Mouse (Mus musculus) large intestine, adult 2 months (tissue): ENCODE measurements around the gene Pip5k1b. TPM values are rescaled to one million over a fixed set of nuclear protein-coding genes. Genes with fewer than 3 reads are reported as not detected.
A peak's percentile ranks its signal among the peaks of the same experiment; 100 is the strongest.

ENCODE experiments used
- DNase-seq: peaks from one replicate; pipeline ENCODE4 v3.0.0-alpha.2; 2012; ENCODE audit warnings: low read depth, low spot score
- WGBS: fragments of 180-500 bp; shearing (Covaris S2); methylation state at CpG from one replicate; pipeline ENCODE4 v1.1.7; 2018; 5-methylcytosine and 5-hydroxymethylcytosine counted together
- polyA plus RNA-seq: library from polyadenylated mRNA; depleted of rRNA; stranded (reverse); fragments of >200 nt; gene quantifications from 2 replicates; pipeline ENCODE4 v1.2.3, GENCODE M21; 2012

The Pip5k1b gene
- polyA plus RNA-seq, 1 experiment, result 31.2 TPM

DNA sequence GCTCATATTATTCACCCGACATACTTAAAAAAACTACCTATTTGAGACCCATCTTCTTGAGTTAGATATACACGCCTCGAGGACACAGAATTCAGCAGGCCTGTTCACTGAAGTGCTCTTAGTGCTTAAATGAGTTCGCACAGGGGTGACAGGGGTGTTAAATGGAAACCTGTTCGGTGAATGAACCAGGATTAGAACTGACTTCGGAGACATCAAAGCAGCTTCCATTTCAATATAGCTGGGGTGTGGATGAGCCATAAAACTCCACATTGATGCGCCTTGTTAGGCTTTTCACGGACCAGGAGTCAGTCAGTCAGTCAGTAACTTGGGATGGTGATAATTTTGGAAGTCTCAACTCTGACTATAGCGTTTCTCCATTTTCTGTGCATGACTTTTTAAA is 34.5 kb downstream of the Pip5k1b start:
- 29% methylated on average over 9 of the region's 9 CpGs for WGBS
- DNase-seq, result no peak

DNA sequence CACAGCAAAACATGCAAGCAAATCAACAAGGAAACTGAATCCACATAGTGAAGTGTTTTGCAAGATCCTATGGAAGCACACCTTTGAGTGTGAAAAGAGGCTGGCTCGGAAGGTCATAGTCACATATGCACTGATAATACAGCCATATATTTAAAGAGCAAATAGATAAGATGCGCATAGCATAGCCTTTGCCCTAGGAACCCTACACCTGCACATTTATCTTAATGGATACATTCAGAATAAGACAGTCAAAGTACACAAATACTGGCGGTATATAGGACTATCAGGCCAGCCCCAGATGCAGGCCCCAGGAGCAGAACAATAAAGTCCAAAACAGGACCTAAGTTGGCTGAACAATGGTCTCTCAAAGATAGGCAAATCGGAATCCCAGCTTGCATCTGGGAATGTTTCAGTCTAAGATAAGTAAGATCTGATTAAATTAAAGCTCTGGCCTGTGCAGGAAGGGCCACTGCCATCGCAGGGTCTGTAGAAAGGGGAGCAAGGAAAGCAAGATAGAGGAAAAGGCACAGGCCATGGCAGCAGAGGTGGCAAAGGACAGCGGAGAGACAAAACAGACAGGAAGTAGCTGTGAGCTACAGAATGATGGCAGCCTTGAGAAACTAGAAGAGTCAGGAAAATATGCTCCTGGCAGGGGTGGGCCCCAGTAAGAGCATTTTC is 35.8 kb downstream of the Pip5k1b start:
- DNase-seq, result no peak
- WGBS, result 54% methylated on average over 6 of the region's 6 CpGs

DNA sequence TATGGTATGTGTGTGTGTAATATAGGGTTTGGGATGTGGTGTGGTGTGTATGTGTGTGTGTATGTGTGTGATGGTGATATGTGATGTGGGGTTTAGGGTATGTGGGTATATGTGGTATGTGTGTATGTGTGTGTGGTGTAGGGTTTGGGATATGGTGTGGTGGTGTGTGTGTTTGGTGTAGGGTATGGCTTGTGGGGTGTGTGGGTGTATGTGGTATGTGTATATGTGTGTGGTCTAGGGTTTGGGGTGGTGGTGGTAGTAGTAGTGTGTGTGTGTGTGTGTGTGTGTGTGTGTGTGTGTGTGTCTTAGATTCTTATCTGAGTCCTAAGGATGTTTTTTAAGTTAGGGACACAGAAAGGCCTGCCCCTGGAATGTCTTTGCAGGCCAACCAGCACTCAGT is 37.3 kb downstream of the Pip5k1b start:
- DNase-seq, result no peak

DNA sequence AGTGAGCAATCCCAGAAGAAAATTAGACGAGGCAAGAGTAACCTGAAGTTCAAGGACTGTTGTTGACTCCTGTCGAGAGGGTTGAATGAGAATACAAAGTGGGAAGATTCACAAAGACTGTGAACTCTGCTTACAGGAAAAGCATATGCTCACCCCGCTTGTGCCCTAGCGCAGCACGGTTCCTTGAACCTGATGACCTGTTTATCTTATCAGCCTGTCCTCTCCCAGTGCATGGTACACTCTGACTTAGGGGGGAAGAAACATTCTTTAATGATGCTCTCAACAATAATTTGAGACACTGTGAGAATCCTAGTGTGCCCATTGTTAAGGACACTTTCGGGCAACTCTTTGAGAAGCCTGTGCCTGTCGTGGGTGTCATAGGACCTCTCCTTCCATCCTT is 38.6 kb downstream of the Pip5k1b start:
- 49% methylated on average over 7 of the region's 7 CpGs for WGBS
- no peak for DNase-seq

DNA sequence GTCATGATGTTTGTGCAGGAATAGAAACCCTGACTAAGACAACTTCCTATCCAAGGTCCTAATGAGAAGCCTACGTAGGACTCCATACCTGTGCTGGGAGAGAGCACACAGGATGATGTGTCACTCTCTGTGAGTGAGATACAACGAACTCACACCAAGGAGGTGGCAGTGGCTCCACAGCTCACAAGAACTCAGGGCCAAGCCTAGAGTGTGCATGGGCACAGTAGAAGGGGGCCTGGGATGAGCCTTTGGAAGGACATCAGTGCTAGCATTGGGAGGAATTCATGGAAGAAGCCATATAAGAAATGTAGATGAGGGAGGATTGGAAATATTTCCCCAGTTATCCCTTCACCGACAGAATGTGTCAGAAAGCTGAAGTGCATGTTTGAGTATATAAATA is 39.7 kb downstream of the Pip5k1b start:
- WGBS, result 49% methylated on average over 3 of the region's 3 CpGs
- DNase-seq, result no peak

DNA sequence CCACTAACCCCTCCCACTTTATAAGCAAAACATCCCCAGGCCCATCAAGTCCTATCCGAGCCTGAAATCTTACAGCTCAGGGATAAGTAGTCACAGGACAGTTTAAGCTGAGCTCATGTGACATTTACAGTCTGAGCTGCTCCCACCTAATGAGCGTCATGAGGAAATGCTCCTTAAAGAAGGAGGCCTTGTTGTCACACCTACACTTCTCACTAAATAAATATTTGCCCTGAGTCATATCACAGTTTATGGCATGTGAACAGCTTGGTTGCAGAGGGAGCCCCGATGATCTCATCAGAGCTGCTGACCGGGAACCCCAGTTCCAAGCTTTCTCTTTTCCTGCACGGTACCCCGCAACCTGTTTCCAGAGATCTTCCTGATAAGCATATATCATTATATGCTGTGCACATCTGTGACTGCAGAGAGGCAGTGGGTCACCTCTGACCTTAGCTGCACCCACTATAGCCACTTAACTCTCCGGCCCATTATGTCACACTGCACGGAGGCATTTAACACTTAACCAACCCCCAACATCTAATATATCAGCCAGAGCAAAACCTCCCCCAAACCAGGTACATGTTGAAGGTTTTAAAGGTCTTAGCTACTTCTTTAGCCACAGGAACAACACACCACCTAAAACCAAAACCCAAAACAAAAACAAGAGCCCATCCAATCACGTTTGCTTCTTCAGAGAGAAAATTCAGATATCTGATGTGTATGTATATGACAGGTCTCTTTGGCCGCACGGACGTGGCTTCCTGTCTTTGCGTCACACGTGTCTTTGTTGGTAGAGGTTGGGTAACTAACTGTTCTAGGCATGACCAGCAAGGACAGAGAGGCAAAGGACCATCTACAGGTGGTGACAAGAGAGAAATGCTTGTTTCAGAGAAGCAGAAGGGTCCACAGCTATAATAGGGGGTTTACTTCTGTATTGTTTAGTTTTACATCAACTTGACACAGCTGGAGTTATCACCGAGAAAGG is 40.7 kb downstream of the Pip5k1b start:
- 39% methylated on average over 15 of the region's 15 CpGs for WGBS
- peak; percentile 92 for DNase-seq

DNA sequence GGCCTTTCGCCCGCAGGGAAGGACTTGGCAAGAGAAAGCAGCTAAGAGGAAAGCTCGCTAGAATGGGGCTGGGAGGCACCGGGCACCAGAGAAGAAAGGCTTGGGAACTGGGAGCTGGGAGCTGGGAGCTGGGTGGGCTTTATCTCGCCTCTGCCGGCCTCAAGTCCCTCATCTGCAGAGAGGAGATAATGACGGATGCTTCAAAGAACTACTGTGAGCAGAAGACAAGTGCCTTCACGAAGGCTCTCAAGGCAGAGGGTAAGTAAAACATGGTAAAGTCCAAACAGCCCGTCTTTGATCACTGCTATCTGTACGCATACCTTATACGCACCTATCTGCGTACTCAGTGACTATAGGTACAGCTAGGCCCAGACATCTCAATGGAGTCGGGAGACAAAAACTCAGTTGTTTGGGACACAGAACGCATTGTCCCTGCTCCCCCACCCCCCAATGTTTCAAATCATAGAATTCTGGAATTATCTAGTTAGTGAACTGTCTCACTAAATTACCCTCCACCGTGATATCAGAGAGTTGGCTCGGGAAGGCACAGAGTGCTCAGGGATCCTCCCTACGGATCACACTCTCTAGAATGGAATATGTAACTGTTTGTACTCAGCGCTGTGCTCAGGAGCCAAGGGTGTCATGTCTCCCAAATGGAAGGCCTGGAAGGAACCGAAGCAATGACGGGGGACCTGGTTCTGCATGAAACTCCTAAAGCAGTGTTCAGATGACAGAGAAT is 42.4 kb downstream of the Pip5k1b start:
- DNase-seq, result no peak
- WGBS, result 43% methylated on average over 20 of the region's 20 CpGs

DNA sequence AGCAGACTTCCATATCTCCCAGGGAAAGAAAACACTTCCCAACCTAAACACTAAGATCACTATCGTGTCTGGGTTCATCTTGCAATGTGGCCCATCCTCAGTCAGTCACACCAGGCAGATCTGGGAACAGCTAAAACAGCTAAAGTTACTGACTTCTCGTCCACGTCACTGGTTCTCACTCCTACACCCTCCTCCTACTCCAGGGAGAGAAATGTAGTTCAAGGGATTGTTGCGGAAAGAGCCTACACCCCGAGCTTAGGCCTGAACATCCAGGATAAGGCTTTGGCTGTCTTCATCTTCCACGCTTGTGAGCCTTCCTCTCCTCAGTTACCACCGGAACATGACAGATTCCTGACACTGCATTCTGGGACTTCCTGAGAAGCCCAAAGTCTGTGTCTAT is 43.7 kb downstream of the Pip5k1b start:
- DNase-seq, result no peak
- WGBS, result 91% methylated on average over 7 of the region's 7 CpGs

DNA sequence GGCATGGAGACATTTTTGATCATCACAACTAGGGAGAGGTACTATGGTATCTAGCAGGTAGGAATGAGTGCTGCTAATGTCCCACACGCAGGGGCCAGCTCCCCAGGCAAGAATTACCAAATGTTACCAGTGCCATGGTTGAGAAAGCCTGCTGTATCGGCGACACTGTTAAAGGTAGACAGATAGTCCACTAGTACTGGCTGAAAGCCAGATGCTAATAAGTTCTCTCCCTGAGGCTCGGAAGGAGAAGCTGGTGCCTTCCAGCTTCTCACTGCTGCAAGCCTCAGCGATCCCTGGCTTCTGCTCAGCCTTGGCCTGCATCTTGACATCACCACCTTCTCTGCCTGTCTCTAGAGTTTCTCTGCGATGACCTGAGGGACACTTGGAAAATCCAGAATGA is 46.3 kb downstream of the Pip5k1b start:
- WGBS, result 56% methylated on average over 6 of the region's 6 CpGs
- DNase-seq, result no peak

DNA sequence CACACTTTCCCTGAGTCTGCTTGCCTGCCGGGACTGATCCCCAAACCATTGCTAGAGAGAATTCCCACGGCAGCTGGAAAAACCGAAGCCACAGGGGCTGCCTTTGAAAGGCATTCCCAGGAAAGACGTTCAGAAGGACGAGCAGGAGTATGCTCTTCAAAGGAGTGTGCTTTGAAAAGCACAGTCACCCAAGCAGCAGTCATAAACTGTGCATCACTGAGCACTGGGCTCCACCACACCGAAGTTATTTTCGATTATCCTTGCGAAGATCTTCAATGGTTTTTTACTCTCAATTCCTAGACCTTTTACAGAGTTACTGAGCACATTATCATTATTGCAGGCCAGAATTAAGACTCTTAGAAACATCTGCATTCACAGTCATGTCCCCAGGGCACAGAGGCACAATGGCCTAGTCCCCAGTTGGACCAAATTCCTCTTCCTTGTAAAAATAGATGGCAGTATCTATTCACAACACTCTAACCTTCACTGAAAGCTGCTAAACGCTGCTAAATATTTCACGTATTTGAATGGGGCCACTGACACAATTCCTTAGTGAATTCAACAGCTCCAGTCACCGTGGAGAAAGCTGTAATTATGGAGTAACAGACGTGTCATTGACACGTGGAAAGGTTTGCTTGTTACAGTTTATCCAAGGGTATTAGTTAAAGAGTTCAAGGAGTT is 47.4 kb downstream of the Pip5k1b start:
- DNase-seq, result no peak
- WGBS, result 52% methylated on average over 13 of the region's 13 CpGs

DNA sequence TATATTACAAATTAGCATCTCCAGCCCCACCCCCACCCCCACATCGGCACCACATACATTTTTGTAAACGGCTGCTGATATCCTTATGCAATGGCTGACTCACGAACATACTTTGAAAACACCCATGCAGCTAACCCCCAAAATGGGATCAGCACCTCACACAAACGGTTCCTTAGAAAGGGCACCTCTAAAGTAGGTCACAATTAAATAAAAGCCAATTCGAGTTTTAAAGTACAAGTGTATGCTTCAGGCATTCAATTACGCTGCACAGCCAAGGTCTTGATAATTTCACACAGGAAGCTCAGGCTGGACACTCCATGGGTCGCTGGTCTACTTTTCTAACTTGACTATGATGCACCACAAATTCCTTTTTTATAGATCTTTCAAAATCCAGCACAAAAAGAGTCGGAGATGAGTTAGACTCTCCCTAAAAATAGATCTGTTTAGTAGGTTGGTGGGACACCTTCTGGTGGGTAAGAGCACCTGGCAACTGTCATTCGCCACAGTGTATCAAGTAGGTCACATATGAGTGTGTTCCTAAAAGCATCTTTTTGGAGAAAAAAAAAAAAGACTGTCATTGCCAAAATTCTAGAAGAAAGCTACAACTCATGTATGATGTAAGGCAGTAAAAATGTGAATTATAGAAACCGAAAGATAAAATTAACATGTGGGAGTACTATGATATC is 52.8 kb downstream of the Pip5k1b start:
- no peak for DNase-seq
- 83% methylated on average over 10 of the region's 10 CpGs for WGBS

DNA sequence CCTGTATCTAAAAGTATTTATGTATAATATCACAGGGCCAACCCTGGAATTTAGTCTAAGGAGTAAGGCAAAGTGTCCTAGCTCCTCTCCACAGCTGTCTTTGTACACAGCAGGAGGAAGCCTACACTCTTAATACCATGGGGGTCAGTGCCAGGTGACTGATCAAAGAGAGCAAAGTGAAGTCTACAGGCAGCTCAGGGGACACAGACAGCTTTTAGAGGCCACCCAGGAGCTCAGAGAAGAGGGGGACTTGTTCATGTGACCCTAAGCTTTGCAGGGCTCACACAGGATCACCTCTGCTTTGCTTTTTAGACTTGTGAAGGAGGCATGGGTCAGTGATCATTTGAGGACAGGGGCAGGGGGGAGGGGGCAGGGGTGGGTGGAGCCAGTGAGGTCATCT is 54.1 kb downstream of the Pip5k1b start:
- DNase-seq, result no peak

DNA sequence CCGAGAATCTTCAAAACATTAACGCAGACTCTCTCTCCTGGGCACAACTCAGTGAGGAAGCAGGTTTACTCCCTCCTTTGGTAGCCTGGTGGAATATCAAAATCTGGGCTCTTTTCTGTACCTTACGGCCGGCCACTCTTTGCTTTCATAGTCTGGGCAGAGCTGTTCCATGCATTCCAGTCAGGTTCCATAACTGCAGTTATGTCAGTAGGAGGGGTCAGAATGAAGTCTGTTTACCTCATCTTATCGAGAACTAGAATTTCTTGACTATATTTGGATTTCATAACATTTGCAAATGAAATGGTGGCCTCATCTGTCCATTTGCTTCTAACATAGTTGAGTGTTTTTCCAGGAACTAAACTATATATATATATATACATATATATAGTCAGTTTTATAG is 55.2 kb downstream of the Pip5k1b start:
- 58% methylated on average over 5 of the region's 5 CpGs for WGBS
- DNase-seq, result no peak

DNA sequence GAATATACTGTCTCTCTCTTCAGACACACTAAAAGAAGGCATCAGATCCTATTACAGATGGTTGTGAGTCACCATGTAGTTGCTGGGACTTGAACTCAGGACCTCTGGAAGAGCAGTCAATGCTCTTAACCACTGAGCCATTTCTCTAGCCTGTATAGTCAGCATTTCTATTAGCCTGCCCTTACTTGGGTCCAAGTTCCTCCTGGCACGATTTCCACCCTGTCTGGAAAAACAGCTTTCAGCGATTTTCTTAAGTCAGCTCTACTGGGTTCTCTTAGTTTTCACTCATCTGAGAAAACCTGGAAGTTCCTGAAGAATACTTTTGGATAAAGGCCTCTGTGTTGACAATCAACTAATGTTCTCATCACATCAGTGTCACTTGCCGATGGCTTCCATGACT is 56.4 kb downstream of the Pip5k1b start:
- WGBS, result 59% methylated on average over 3 of the region's 3 CpGs
- no peak for DNase-seq

DNA sequence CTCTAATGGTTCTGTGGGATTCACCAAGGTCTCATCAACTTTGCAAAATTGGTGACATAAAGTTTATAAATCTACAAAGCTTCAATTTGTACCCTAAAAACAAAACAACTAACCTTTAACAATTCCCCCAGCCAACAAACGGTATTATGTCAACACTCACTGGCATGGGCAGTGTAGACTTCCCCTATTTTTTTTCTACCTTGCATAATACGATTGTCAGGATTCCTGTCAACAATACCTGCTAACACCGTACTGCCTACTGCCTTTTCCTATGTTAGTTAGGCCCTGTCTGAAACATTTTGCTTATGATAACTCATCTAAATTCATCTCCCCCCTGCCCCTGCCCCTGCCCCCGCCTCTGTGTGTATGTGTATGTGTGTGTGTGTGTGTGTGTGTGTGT is 61.8 kb downstream of the Pip5k1b start:
- 66% methylated on average over 4 of the region's 4 CpGs for WGBS
- DNase-seq, result no peak

DNA sequence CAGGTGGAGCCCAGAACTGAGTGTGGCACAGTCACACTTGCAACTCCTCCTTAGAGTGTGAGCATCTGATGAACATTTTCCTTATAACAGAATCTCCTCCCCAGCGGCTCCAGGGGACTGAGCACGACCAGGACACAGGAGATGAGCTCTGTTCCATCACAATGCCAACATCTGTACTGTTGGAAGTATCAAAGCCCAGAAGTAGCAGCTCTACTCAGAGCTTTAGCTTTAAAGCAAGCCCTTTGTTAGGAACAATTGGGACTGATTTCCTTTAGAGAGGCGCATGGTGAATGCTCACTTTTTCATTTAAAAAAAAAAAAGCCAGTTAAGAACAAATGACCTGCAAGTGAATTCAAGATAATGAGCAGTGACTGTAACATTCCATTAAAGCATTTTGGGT is 63.8 kb downstream of the Pip5k1b start:
- WGBS, result 75% methylated on average over 3 of the region's 3 CpGs
- DNase-seq, result no peak

DNA sequence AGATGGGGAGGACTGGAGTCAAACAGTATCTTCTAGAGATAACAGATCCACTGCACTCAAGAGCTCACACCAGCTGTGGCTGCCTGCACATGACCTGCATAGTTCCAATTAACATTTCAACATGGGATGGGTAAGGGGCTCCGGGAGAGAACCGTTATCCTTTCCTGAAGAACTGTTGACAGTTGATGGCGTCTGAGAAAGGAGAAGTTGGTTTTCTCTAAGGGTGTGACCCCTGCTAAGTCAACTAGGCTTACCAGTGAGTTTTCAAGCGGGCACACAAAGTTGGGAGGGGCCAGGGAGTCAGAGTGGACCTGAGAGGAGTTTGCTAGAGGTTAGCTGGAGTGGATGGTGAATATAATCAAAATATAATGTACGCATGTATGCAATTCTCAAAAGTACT is 65.4 kb downstream of the Pip5k1b start:
- WGBS, result 58% methylated on average over 5 of the region's 5 CpGs
- DNase-seq, result no peak

DNA sequence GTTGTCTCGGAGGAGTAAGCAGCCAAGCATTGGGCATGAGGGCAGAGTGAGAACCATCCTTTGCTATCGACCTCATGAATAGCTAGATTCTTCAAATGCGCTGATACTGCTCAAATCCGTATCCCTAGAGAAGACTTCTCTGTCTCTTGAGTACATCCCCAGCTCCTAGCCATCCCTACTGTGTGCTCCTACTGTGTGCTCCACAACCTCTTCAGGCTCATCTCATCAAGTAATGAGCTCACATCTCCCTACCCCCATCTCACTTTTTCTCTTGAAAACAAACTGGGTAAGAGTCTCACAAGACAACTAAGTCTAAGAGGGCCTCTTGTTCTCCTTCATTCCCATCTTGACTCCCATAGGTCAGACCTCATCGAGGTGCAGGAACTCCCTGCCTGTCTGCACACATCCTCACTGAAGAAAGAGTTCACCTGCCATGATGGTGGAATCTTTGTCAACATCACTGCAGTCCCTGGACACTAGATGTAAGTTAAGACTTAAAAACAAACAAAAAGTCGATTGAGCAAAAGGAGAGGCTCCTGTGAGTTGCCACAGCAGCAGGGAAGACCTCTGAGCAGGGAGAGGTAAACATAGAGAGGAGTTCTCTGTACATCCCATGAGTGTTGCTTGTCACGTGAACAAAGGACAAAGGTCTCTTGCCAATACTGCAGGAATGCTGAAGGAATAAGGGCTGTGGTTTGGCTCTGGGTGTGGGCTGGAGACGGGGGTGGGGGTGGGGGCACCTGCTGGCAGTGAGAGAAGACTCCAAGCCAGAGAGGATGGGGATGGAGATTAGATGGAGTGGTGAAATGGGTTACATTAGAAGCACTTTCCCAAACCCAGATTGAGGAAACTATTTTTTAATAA is 69.0 kb downstream of the Pip5k1b start:
- DNase-seq, result no peak
- 59% methylated on average over 8 of the region's 8 CpGs for WGBS
